Mouse (Mus musculus): ENCODE measurements around the gene Hacd2. TPM values are rescaled to one million over a fixed set of nuclear protein-coding genes. Genes with fewer than 3 reads are reported as not detected.

Hacd2 gene
- polyA plus RNA-seq, 1 experiment = 15.4 TPM

- Histone ChIP-seq H3K27me3 (ENCODE audit: control insufficient read depth, insufficient read depth, low read length) (no peaks in the 10 kb centered on the region), H3K36me3 (ENCODE audit: control insufficient read depth, insufficient read depth, low read length) (no peaks in the 10 kb centered on the region), H3K27ac (ENCODE audit: control insufficient read depth, insufficient read depth, low read length) (no peak overlapping the region), H3K4me3 (ENCODE audit: control insufficient read depth, insufficient read depth, low read length) (no peak overlapping the region), H3K4me1 (replicated peaks; ENCODE audit: control insufficient read depth, insufficient read depth, low read length) (no peaks in the 10 kb centered on the region)
- no peak for DNase-seq
- TF ChIP-seq CTCF (IDR thresholded peaks at IDR 0.05; ENCODE audit: borderline replicate concordance, control insufficient read depth, extremely low read depth, insufficient read depth, low read length, poor library complexity) = no peak
- TF ChIP-seq POLR2A (IDR thresholded peaks at IDR 0.05; ENCODE audit: control insufficient read depth, extremely low read depth, insufficient read depth, low read length, poor library complexity) = no peak
- 85% methylated on average over 10 of the region's 10 CpGs for WGBS
These were observed 21.2 kb upstream of the Hacd2 start for GRCm38 (mm10) chr16:35000923-35001560.

GRCm38 (mm10) chr16:35004356-35004755 is 17.9 kb upstream of the Hacd2 start:
- H3K36me3 ChIP-seq (ENCODE audit: control insufficient read depth, insufficient read depth, low read length) = no peaks in the 10 kb centered on the region
- DNase-seq = no peak
- WGBS = 94% methylated on average over 5 of the region's 5 CpGs

GRCm38 (mm10) chr16:35004756-35005155 is 17.5 kb upstream of the Hacd2 start:
- H3K27ac ChIP-seq (ENCODE audit: control insufficient read depth, insufficient read depth, low read length) = no peak overlapping the region

More at GRCm38 (mm10) chr16:35004356-35004755, 17.9 kb upstream of the Hacd2 start:
- H3K27me3 ChIP-seq (ENCODE audit: control insufficient read depth, insufficient read depth, low read length) = no peaks in the 10 kb centered on the region
- no peaks in the 10 kb centered on the region for H3K4me1 ChIP-seq (replicated peaks; ENCODE audit: control insufficient read depth, insufficient read depth, low read length)
- H3K27ac ChIP-seq (ENCODE audit: control insufficient read depth, insufficient read depth, low read length) = no peak overlapping the region
- TF ChIP-seq POLR2A (IDR thresholded peaks at IDR 0.05; ENCODE audit: control insufficient read depth, extremely low read depth, insufficient read depth, low read length, poor library complexity) (no peak), CTCF (IDR thresholded peaks at IDR 0.05; ENCODE audit: borderline replicate concordance, control insufficient read depth, extremely low read depth, insufficient read depth, low read length, poor library complexity) (no peak)
- no peak overlapping the region for H3K4me3 ChIP-seq (ENCODE audit: control insufficient read depth, insufficient read depth, low read length)

GRCm38 (mm10) chr16:35006251-35006650 is 16.0 kb upstream of the Hacd2 start:
- no peak overlapping the region for H3K27ac ChIP-seq (ENCODE audit: control insufficient read depth, insufficient read depth, low read length)

More at GRCm38 (mm10) chr16:35004756-35005155, 17.5 kb upstream of the Hacd2 start:
- Histone ChIP-seq H3K4me3 (ENCODE audit: control insufficient read depth, insufficient read depth, low read length) (no peak overlapping the region), H3K36me3 (ENCODE audit: control insufficient read depth, insufficient read depth, low read length) (no peaks in the 10 kb centered on the region), H3K4me1 (replicated peaks; ENCODE audit: control insufficient read depth, insufficient read depth, low read length) (no peaks in the 10 kb centered on the region), H3K27me3 (ENCODE audit: control insufficient read depth, insufficient read depth, low read length) (no peaks in the 10 kb centered on the region)
- WGBS = 91% methylated on average over 2 of the region's 2 CpGs
- no peak for DNase-seq
- TF ChIP-seq CTCF (IDR thresholded peaks at IDR 0.05; ENCODE audit: borderline replicate concordance, control insufficient read depth, extremely low read depth, insufficient read depth, low read length, poor library complexity) = no peak
- TF ChIP-seq POLR2A (IDR thresholded peaks at IDR 0.05; ENCODE audit: control insufficient read depth, extremely low read depth, insufficient read depth, low read length, poor library complexity) = no peak

GRCm38 (mm10) chr16:35007361-35007760 is 14.9 kb upstream of the Hacd2 start:
- H3K4me1 ChIP-seq (replicated peaks; ENCODE audit: control insufficient read depth, insufficient read depth, low read length) = no peaks in the 10 kb centered on the region
- TF ChIP-seq CTCF (IDR thresholded peaks at IDR 0.05; ENCODE audit: borderline replicate concordance, control insufficient read depth, extremely low read depth, insufficient read depth, low read length, poor library complexity) (no peak), POLR2A (IDR thresholded peaks at IDR 0.05; ENCODE audit: control insufficient read depth, extremely low read depth, insufficient read depth, low read length, poor library complexity) (no peak)
- no peak overlapping the region for H3K27ac ChIP-seq (ENCODE audit: control insufficient read depth, insufficient read depth, low read length)
- no peaks in the 10 kb centered on the region for H3K36me3 ChIP-seq (ENCODE audit: control insufficient read depth, insufficient read depth, low read length)
- H3K27me3 ChIP-seq (ENCODE audit: control insufficient read depth, insufficient read depth, low read length) = no peaks in the 10 kb centered on the region
- WGBS = 90% methylated on average over 1 of the region's 1 CpGs
- no peak for DNase-seq
- H3K4me3 ChIP-seq (ENCODE audit: control insufficient read depth, insufficient read depth, low read length) = no peak overlapping the region

More at GRCm38 (mm10) chr16:35006251-35006650, 16.0 kb upstream of the Hacd2 start:
- H3K36me3 ChIP-seq (ENCODE audit: control insufficient read depth, insufficient read depth, low read length) = no peaks in the 10 kb centered on the region
- no peak for DNase-seq
- no peak overlapping the region for H3K4me3 ChIP-seq (ENCODE audit: control insufficient read depth, insufficient read depth, low read length)
- no peaks in the 10 kb centered on the region for H3K4me1 ChIP-seq (replicated peaks; ENCODE audit: control insufficient read depth, insufficient read depth, low read length)
- H3K27me3 ChIP-seq (ENCODE audit: control insufficient read depth, insufficient read depth, low read length) = no peaks in the 10 kb centered on the region
- TF ChIP-seq CTCF (IDR thresholded peaks at IDR 0.05; ENCODE audit: borderline replicate concordance, control insufficient read depth, extremely low read depth, insufficient read depth, low read length, poor library complexity) (no peak), POLR2A (IDR thresholded peaks at IDR 0.05; ENCODE audit: control insufficient read depth, extremely low read depth, insufficient read depth, low read length, poor library complexity) (no peak)
- 91% methylated on average over 5 of the region's 5 CpGs for WGBS

- Histone ChIP-seq H3K4me3 (ENCODE audit: control insufficient read depth, insufficient read depth, low read length) (no peak overlapping the region), H3K27ac (ENCODE audit: control insufficient read depth, insufficient read depth, low read length) (no peak overlapping the region), H3K36me3 (ENCODE audit: control insufficient read depth, insufficient read depth, low read length) (no peaks in the 10 kb centered on the region), H3K27me3 (ENCODE audit: control insufficient read depth, insufficient read depth, low read length) (no peaks in the 10 kb centered on the region), H3K4me1 (replicated peaks; ENCODE audit: control insufficient read depth, insufficient read depth, low read length) (no peaks in the 10 kb centered on the region)
- DNase-seq = no peak
- TF ChIP-seq POLR2A (IDR thresholded peaks at IDR 0.05; ENCODE audit: control insufficient read depth, extremely low read depth, insufficient read depth, low read length, poor library complexity) (no peak), CTCF (IDR thresholded peaks at IDR 0.05; ENCODE audit: borderline replicate concordance, control insufficient read depth, extremely low read depth, insufficient read depth, low read length, poor library complexity) (no peak)
These were observed 13.8 kb upstream of the Hacd2 start for GRCm38 (mm10) chr16:35008447-35008846.

Data from thymus, adult 2 months (tissue).